ENCODE assay signal across 8 mouse cellular contexts in the genomic region with DNA sequence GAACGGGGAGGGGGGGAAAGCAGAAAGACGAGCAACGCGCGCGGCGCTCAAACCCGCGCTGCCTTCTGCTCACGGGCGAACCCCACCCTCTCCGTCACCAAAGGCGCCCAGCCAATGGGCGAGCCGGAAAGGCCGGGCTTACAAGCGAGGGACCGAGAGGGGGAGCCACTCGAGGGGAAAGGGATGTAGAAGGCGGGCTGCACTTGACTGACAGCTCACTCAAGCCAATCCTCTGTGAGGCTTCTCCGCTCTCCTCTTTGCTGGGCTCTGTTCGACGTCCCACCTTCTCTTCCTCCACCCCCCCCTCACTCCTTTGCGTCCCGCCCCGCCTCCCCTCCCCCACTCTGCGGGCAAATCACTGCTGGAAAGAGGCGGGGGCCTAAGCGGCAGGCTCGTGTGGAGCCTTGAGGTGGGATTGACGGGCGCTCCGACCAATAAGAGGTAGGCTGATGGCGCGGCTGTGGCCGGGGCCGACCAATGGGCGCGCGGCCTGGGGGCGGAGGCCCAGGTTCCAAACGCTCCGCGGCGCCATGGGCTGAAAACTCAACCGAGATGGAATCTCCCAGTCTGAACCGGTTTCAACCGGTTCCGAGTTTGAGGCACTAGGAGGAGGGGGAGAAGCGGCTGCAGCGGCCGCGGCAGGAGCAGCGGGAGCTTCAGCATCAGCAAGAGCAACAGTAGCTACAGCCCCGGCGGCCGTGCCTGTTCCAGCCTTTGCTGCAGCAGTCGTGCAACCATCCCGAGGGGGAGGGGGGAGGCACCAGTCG. TPM values are rescaled to one million over a fixed set of nuclear protein-coding genes. Genes with fewer than 3 reads are reported as not detected.
DNase-seq lines count a peak whose midpoint lies in the region; ATAC-seq and TF ChIP-seq lines count a peak whose summit lies in the region.

A gene (plus strand): TSS at position 615 of the 767 bp plus-strand sequence.

- peaks cover 0 to 2% of the 10 kb centered on the region in 2 experiments; a peak in 2 of 4 replicates for H3K27me3 ChIP-seq in MEL (ENCODE audit: control insufficient read depth in 1 of 2, insufficient read depth in 2 of 2, low read length in 2 of 2)
- H3K27me3 ChIP-seq in cerebellum, adult 2 months (ENCODE audit: control insufficient read depth, insufficient read depth, low read length), result no peaks in the 10 kb centered on the region
- no peaks in the 10 kb centered on the region for H3K27me3 ChIP-seq in forebrain, postnatal 0 days (ENCODE audit: insufficient read depth, low read length)
- no peaks in the 10 kb centered on the region for H3K27me3 ChIP-seq in lung, embryonic 15.5 days

- H3K36me3 ChIP-seq in MEL (ENCODE audit: control insufficient read depth in 1 of 2, insufficient read depth in 2 of 2, low read length in 2 of 2), result peaks cover 7 to 27% of the 10 kb centered on the region in 2 experiments
- no peaks in the 10 kb centered on the region for H3K36me3 ChIP-seq in forebrain, postnatal 0 days (ENCODE audit: insufficient read depth)
- H3K36me3 ChIP-seq in lung, embryonic 15.5 days, result no peaks in the 10 kb centered on the region

- peak in 1 of 2 experiments; percentile 31; a peak in 2 of 4 replicates for TF ChIP-seq EP300 in MEL (IDR thresholded peaks at IDR 0.05; ENCODE audit: low read depth in 1 of 2, low read length in 2 of 2)

- peak; percentile 100 for DNase-seq in MEL (ENCODE audit: low read depth, low spot score)
- peak; percentile 100 for DNase-seq in cerebellum, adult 2 months
- peak; percentile 100 for DNase-seq in forebrain, postnatal 0 days
- peak; percentile 100 for DNase-seq in heart, postnatal 4 days
- DNase-seq in layer of hippocampus, adult 8-10 months (ENCODE audit: low spot score in 2 of 2), result peak; percentile 99 to 100
- DNase-seq in ovary, adult 18-20 months (ENCODE audit: low spot score), result peak; percentile 99
- peak; percentile 99 for DNase-seq in thymus, postnatal 0 days (ENCODE audit: low spot score)

- peak; percentile 84 to 89 for TF ChIP-seq POLR2A in MEL (IDR thresholded peaks at IDR 0.05; ENCODE audit: control insufficient read depth in 1 of 2, insufficient read depth in 1 of 2, low read depth in 1 of 2, low read length in 2 of 2, poor library complexity in 1 of 2)
- TF ChIP-seq POLR2A in cerebellum, adult 2 months (IDR thresholded peaks at IDR 0.05; ENCODE audit: borderline replicate concordance, insufficient read depth, low read length), result peak; percentile 73

- TF ChIP-seq CTCF in MEL (IDR thresholded peaks at IDR 0.05 in 2 of 3, conservative IDR thresholded peaks at IDR 0.05 in 1 of 3; ENCODE audit: control insufficient read depth in 1 of 3, insufficient read depth in 1 of 3, low read depth in 2 of 3, low read length in 3 of 3, poor library complexity in 1 of 3, severe bottlenecking in 1 of 3), result peak in 2 of 3 experiments; percentile 54 to 56; a peak in 4 of 6 replicates
- TF ChIP-seq CTCF in cerebellum, adult 2 months (IDR thresholded peaks at IDR 0.05; ENCODE audit: borderline replicate concordance, insufficient read depth, low read depth, low read length), result peak; percentile 51; the same call in 1 of the 2 replicates
- peak; percentile 73 for TF ChIP-seq CTCF in forebrain, postnatal 0 days (IDR thresholded peaks at IDR 0.05; ENCODE audit: low read depth)

- H3K4me2 ChIP-seq in forebrain, postnatal 0 days (ENCODE audit: low read depth), result peak within 1 kb of the TSS; percentile 59
- peak within 1 kb of the TSS; percentile 68 for H3K4me2 ChIP-seq in lung, embryonic 15.5 days

- peak; percentile 95 for ATAC-seq in forebrain, postnatal 0 days
- peak; percentile 98 for ATAC-seq in lung, embryonic 15.5 days (ENCODE audit: borderline replicate concordance, extremely low read depth, low FRiP score, low TSS enrichment)

- peak within 1 kb of the TSS; percentile 95 for H3K9ac ChIP-seq in MEL (ENCODE audit: control insufficient read depth, low read depth, low read length, poor library complexity, severe bottlenecking)
- peak within 1 kb of the TSS; percentile 98 for H3K9ac ChIP-seq in forebrain, postnatal 0 days
- H3K9ac ChIP-seq in lung, embryonic 15.5 days, result peak within 1 kb of the TSS; percentile 100

- peak within 1 kb of the TSS; percentile 92 for H3K27ac ChIP-seq in MEL (ENCODE audit: control insufficient read depth, low read depth, low read length)
- H3K27ac ChIP-seq in cerebellum, adult 2 months (ENCODE audit: insufficient read depth, low read length), result peak within 1 kb of the TSS; percentile 40
- peak within 1 kb of the TSS; percentile 100 for H3K27ac ChIP-seq in forebrain, postnatal 0 days (ENCODE audit: low read depth, low read length)
- peak within 1 kb of the TSS; percentile 100 for H3K27ac ChIP-seq in lung, embryonic 15.5 days

- H3K79me2 ChIP-seq in MEL (ENCODE audit: control insufficient read depth, insufficient read depth, low read length, poor library complexity), result peaks cover 49% of the 10 kb centered on the region

- H3K4me1 ChIP-seq in MEL (ENCODE audit: control insufficient read depth in 1 of 2, insufficient read depth in 2 of 2, low read length in 2 of 2), result peaks cover 15 to 21% of the 10 kb centered on the region in 2 experiments
- H3K4me1 ChIP-seq in cerebellum, adult 2 months (ENCODE audit: control insufficient read depth, insufficient read depth, low read length), result peaks cover 2% of the 10 kb centered on the region; the same call in 1 of the 2 replicates
- no peaks in the 10 kb centered on the region for H3K4me1 ChIP-seq in forebrain, postnatal 0 days (ENCODE audit: insufficient read depth)
- peaks cover 21% of the 10 kb centered on the region; the same call in 1 of the 2 replicates for H3K4me1 ChIP-seq in lung, embryonic 15.5 days

- WGBS in cerebellum, adult 2 months, result under 1% methylated on average over 60 of the region's 60 CpGs
- WGBS in forebrain, postnatal 0 days, result 1% methylated on average over 59 of the region's 60 CpGs
- under 1% methylated on average over 60 of the region's 60 CpGs for WGBS in lung, embryonic 15.5 days

- H3K9me3 ChIP-seq in MEL (replicated peaks; ENCODE audit: insufficient read depth, low read length), result no peaks in the 10 kb centered on the region
- H3K9me3 ChIP-seq in forebrain, postnatal 0 days (ENCODE audit: low read length), result no peaks in the 10 kb centered on the region
- H3K9me3 ChIP-seq in lung, embryonic 15.5 days, result no peaks in the 10 kb centered on the region

- H3K4me3 ChIP-seq in MEL (ENCODE audit: control insufficient read depth in 1 of 2, insufficient read depth in 1 of 2, low read depth in 2 of 2, low read length in 2 of 2), result peak within 1 kb of the TSS; percentile 76 to 99
- peak within 1 kb of the TSS; percentile 85 for H3K4me3 ChIP-seq in cerebellum, adult 2 months (replicated peaks; ENCODE audit: insufficient read depth, low read depth, low read length)
- H3K4me3 ChIP-seq in forebrain, postnatal 0 days (ENCODE audit: low read depth, low read length), result peak within 1 kb of the TSS; percentile 67
- H3K4me3 ChIP-seq in lung, embryonic 15.5 days, result peak within 1 kb of the TSS; percentile 99

- no peak for TF ChIP-seq RAD21 in MEL (IDR thresholded peaks at IDR 0.05; ENCODE audit: low read depth, low read length)

TF ChIP-seq in MEL, 35 proteins besides CTCF, POLR2A, EP300 and RAD21 (continues in another document):
- 0 out of 2 replicates have a peak, but pooled peaks have one; percentile 14 for TF ChIP-seq GATA1 (IDR thresholded peaks at IDR 0.05; ENCODE audit: low read depth, low read length)
- no peak; the same call in 1 of the 2 replicates for TF ChIP-seq USF1 (IDR thresholded peaks at IDR 0.05; ENCODE audit: low read depth, low read length)
- TF ChIP-seq ETS1 (IDR thresholded peaks at IDR 0.05; ENCODE audit: low read depth, low read length), result no peak
- peak; percentile 67; the same call in 1 of the 2 replicates for TF ChIP-seq MXI1 (IDR thresholded peaks at IDR 0.05; ENCODE audit: low read depth, low read length)
- peak; percentile 65 for TF ChIP-seq SIN3A (IDR thresholded peaks at IDR 0.05; ENCODE audit: low read length)
- no peak; the same call in 1 of the 2 replicates for TF ChIP-seq KAT2A (conservative IDR thresholded peaks at IDR 0.05; ENCODE audit: low read depth, low read length)
- TF ChIP-seq ZMIZ1 (IDR thresholded peaks at IDR 0.05; ENCODE audit: low read depth, low read length), result peak; percentile 88
- TF ChIP-seq CHD1 (IDR thresholded peaks at IDR 0.05; ENCODE audit: low read depth, low read length), result no peak; the same call in 1 of the 2 replicates
- peak; percentile 48; the same call in 1 of the 2 replicates for TF ChIP-seq TCF12 (IDR thresholded peaks at IDR 0.05; ENCODE audit: low read depth, low read length)
- peak; percentile 69 for TF ChIP-seq POLR2AphosphoS2 (IDR thresholded peaks at IDR 0.05; ENCODE audit: low read length)
- TF ChIP-seq ZKSCAN1 (IDR thresholded peaks at IDR 0.05; ENCODE audit: low read depth, low read length), result no peak
- TF ChIP-seq BHLHE40 (IDR thresholded peaks at IDR 0.05; ENCODE audit: borderline replicate concordance, low read depth, low read length), result peak; percentile 47; the same call in 1 of the 2 replicates
- TF ChIP-seq CHD2 (IDR thresholded peaks at IDR 0.05; ENCODE audit: low read length), result peak; percentile 88
- TF ChIP-seq NRF1 (IDR thresholded peaks at IDR 0.05; ENCODE audit: insufficient read depth, low read depth, low read length, poor library complexity, severe bottlenecking), result peak; percentile 22; the same call in 1 of the 2 replicates
- no peak for TF ChIP-seq TAL1 (IDR thresholded peaks at IDR 0.05; ENCODE audit: low read length)
- peak; percentile 96 for TF ChIP-seq NELFE (IDR thresholded peaks at IDR 0.05; ENCODE audit: low read depth, low read length)
- TF ChIP-seq JUND (IDR thresholded peaks at IDR 0.05; ENCODE audit: low read depth, low read length), result no peak
- peak; percentile 55 for TF ChIP-seq TBP (IDR thresholded peaks at IDR 0.05; ENCODE audit: low read depth, low read length)
- TF ChIP-seq RCOR1 (IDR thresholded peaks at IDR 0.05; ENCODE audit: low read depth, low read length), result peak; percentile 93
- TF ChIP-seq ZNF384 (IDR thresholded peaks at IDR 0.05; ENCODE audit: low read depth, low read length), result no peak
- peak; percentile 90 for TF ChIP-seq MAZ (IDR thresholded peaks at IDR 0.05; ENCODE audit: low read depth, low read length)

RNA-seq across cellular contexts. Expression of the gene that starts here (rescaled TPM):
- 119 and 143 TPM in 2 replicates for total RNA-seq in MEL (2012; rRNA removed)
- 100 to 1,000 TPM in 1 of 2 experiments, 10 to 100 TPM in 1; 95.0 to 276 TPM for polyA plus RNA-seq in MEL (2012; ENCODE audit: insufficient read depth in 1 of 2, insufficient read length in 2 of 2, low read depth in 1 of 2, low replicate concordance in 2 of 2, missing spikeins in 1 of 2)
- polyA plus RNA-seq in cerebellum, adult 2 months (2012; rRNA removed), result 39.4 and 44.1 TPM in 2 replicates
- total RNA-seq in forebrain, postnatal 0 days (2014; rRNA removed), result 83.3 and 103 TPM in 2 replicates
- 29.5 and 42.3 TPM in 2 replicates for polyA plus RNA-seq in forebrain, postnatal 0 days (2015; fragmentation: Nextera tagmentation; extraction: Ambion mirVana)
- 10 to 100 TPM; 72.4 to 80.0 TPM for total RNA-seq in heart, postnatal 4 days (2021)
- 10 to 100 TPM; 58.3 to 77.8 (median 67.6) TPM for total RNA-seq in layer of hippocampus, adult 8-10 months (2022)
- polyA plus RNA-seq in lung, embryonic 15.5 days (2015; fragmentation: Nextera tagmentation; extraction: Ambion mirVana), result 110 and 111 TPM in 2 replicates
- polyA plus RNA-seq in thymus, postnatal 0 days (2015; fragmentation: Nextera tagmentation; extraction: Ambion mirVana), result 60.0 and 62.6 TPM in 2 replicates

Comparison
In these comparisons a context has a peak if more than half of its experiments do, and no peak if none do; other contexts are left out.
1. Peak in every context shown above with its lines: DNase-seq, ATAC-seq, H3K4me3 ChIP-seq and H3K27ac ChIP-seq.
2. H3K27ac ChIP-seq: peak in every context shown above with its lines; median percentile 100 in forebrain, postnatal 0 days; 100 in lung, embryonic 15.5 days; 92 in MEL; 40 in cerebellum, adult 2 months.